Mouse (Mus musculus) intestine, embryonic 15.5 days (tissue): ENCODE measurements around the gene Ccdc194. TPM values are rescaled to one million over a fixed set of nuclear protein-coding genes. Genes with fewer than 3 reads are reported as not detected.

Source experiments
- ATAC-seq: fragments of 200-750 bp; cut with Nextera tagmentation; 2 replicates; pipeline ENCODE4 v1.8.0; 2017; ENCODE audit warnings: moderate TSS enrichment, moderate library complexity
- H3K27ac ChIP-seq: fragments of 300-500 bp; sonication (generic); 2 replicates; pipeline ENCODE4 v1.5.1; 2015; ENCODE audit warnings: mild to moderate bottlenecking, inconsistent platforms
- H3K27me3 ChIP-seq: fragments of 300-500 bp; sonication (generic); replicated peaks from 2 replicates; pipeline ENCODE4 v1.6.1; 2015; ENCODE audit warnings: inconsistent platforms
- H3K36me3 ChIP-seq: fragments of 300-500 bp; sonication (generic); 2 replicates; pipeline ENCODE4 v1.6.1; 2015; ENCODE audit warnings: inconsistent platforms
- H3K4me1 ChIP-seq: fragments of 300-500 bp; sonication (generic); replicated peaks from 2 replicates; pipeline ENCODE4 v1.6.1; 2015; ENCODE audit warnings: inconsistent platforms
- H3K4me2 ChIP-seq: fragments of 300-500 bp; sonication (generic); replicated peaks from 2 replicates; pipeline ENCODE4 v1.6.1; 2015; ENCODE audit warnings: mild to moderate bottlenecking, inconsistent platforms
- H3K4me3 ChIP-seq: fragments of 300-500 bp; sonication (generic); replicated peaks from 2 replicates; pipeline ENCODE4 v1.5.1; 2015; ENCODE audit warnings: inconsistent platforms
- H3K9ac ChIP-seq: fragments of 300-500 bp; sonication (generic); 2 replicates; pipeline ENCODE4 v1.6.1; 2015; ENCODE audit warnings: inconsistent platforms
- H3K9me3 ChIP-seq: fragments of 300-500 bp; sonication (generic); 2 replicates; pipeline ENCODE4 v1.6.1; 2016; ENCODE audit warnings: inconsistent platforms
- WGBS: fragments of 180-500 bp; shearing (Covaris S2); methylation state at CpG from one replicate; pipeline ENCODE4 v1.1.7; 2015; 5-methylcytosine and 5-hydroxymethylcytosine counted together
- polyA plus RNA-seq: library from polyadenylated mRNA; unstranded; fragments of >200 nt; fragmentation: Nextera tagmentation; extraction: Ambion mirVana; gene quantifications from 2 replicates; pipeline ENCODE4 v1.2.1, GENCODE M21; 2015

Ccdc194 gene
- 0.32 and 0.43 TPM in 2 replicates for polyA plus RNA-seq

GRCm38 (mm10) chr8:71525226-71526050, at the start of gene Ccdc194:
Gene Ccdc194 (minus strand): TSS chr8:71525711.
- WGBS: 12% methylated on average over 46 of the region's 46 CpGs
- Histone ChIP-seq H3K27ac (peak within 1 kb of the TSS; percentile 28; the same call in 1 of the 2 replicates), H3K36me3 (no peaks in the 10 kb centered on the region), H3K9ac (peak within 1 kb of the TSS; percentile 1; the same call in 1 of the 2 replicates), H3K4me3 (0 out of 2 replicates have a peak within 1 kb of the TSS, but pooled peaks have one; percentile 7), H3K27me3 (peaks cover 11% of the 10 kb centered on the region), H3K4me2 (peak within 1 kb of the TSS; percentile 37), H3K4me1 (peaks cover 13% of the 10 kb centered on the region), H3K9me3 (no peaks in the 10 kb centered on the region)
- no peak for ATAC-seq

- peaks cover 7% of the 10 kb centered on the region; the same call in 1 of the 2 replicates for H3K4me1 ChIP-seq
- H3K27ac ChIP-seq: no peak overlapping the region
- H3K36me3 ChIP-seq: no peaks in the 10 kb centered on the region
- 68% methylated on average over 1 of the region's 1 CpGs for WGBS
- H3K9me3 ChIP-seq: no peaks in the 10 kb centered on the region
- no peak overlapping the region for H3K4me2 ChIP-seq
- no peak for ATAC-seq
- H3K9ac ChIP-seq: no peak overlapping the region
- H3K4me3 ChIP-seq: no peak overlapping the region
- no peaks in the 10 kb centered on the region for H3K27me3 ChIP-seq
Observed at GRCm38 (mm10) chr8:71575020-71575419, 49.5 kb upstream of the Ccdc194 start.

GRCm38 (mm10) chr8:71574426-71574825, 48.9 kb upstream of the Ccdc194 start:
- Histone ChIP-seq H3K9ac (no peak overlapping the region), H3K9me3 (no peaks in the 10 kb centered on the region), H3K4me3 (no peak overlapping the region), H3K27me3 (no peaks in the 10 kb centered on the region), H3K36me3 (no peaks in the 10 kb centered on the region), H3K27ac (no peak overlapping the region), H3K4me2 (no peak overlapping the region), H3K4me1 (peaks cover 7% of the 10 kb centered on the region)
- 75% methylated on average over 7 of the region's 7 CpGs for WGBS
- ATAC-seq: no peak

- no peak overlapping the region for H3K4me3 ChIP-seq
- H3K4me2 ChIP-seq: no peak overlapping the region
- H3K27me3 ChIP-seq: no peaks in the 10 kb centered on the region
- peaks cover 18% of the 10 kb centered on the region for H3K4me1 ChIP-seq
- ATAC-seq: no peak
- H3K27ac ChIP-seq: peak overlapping the region; percentile 13; the same call in 1 of the 2 replicates
- H3K9me3 ChIP-seq: no peaks in the 10 kb centered on the region
- H3K36me3 ChIP-seq: no peaks in the 10 kb centered on the region
- 78% methylated on average over 9 of the region's 9 CpGs for WGBS
- 0 out of 2 replicates have a peak overlapping the region, but pooled peaks have one; percentile 13 for H3K9ac ChIP-seq
Observed at GRCm38 (mm10) chr8:71572847-71573633, 47.5 kb upstream of the Ccdc194 start.

- Histone ChIP-seq H3K27ac (no peak overlapping the region), H3K4me3 (no peak overlapping the region), H3K27me3 (no peaks in the 10 kb centered on the region), H3K4me1 (peaks cover 18% of the 10 kb centered on the region), H3K4me2 (no peak overlapping the region), H3K36me3 (no peaks in the 10 kb centered on the region), H3K9me3 (no peaks in the 10 kb centered on the region), H3K9ac (no peak overlapping the region)
- no peak for ATAC-seq
- WGBS: 96% methylated on average over 2 of the region's 2 CpGs
Observed at GRCm38 (mm10) chr8:71572077-71572476, 46.6 kb upstream of the Ccdc194 start.

GRCm38 (mm10) chr8:71570291-71570954, 44.9 kb upstream of the Ccdc194 start:
- Histone ChIP-seq H3K9ac (peak overlapping the region; percentile 54), H3K36me3 (no peaks in the 10 kb centered on the region), H3K27me3 (no peaks in the 10 kb centered on the region; the same call in 1 of the 2 replicates), H3K4me2 (peak overlapping the region; percentile 84), H3K27ac (peak overlapping the region; percentile 81), H3K9me3 (no peaks in the 10 kb centered on the region), H3K4me3 (peak overlapping the region; percentile 66), H3K4me1 (peaks cover 18% of the 10 kb centered on the region)
- peak; percentile 90 for ATAC-seq
- under 1% methylated on average over 41 of the region's 41 CpGs for WGBS

- 1% methylated on average over 51 of the region's 51 CpGs for WGBS
- Histone ChIP-seq H3K27me3 (no peaks in the 10 kb centered on the region; the same call in 1 of the 2 replicates), H3K4me1 (peaks cover 18% of the 10 kb centered on the region), H3K9me3 (no peaks in the 10 kb centered on the region), H3K36me3 (no peaks in the 10 kb centered on the region), H3K27ac (peak overlapping the region; percentile 81), H3K9ac (peak overlapping the region; percentile 54), H3K4me2 (peak overlapping the region; percentile 84), H3K4me3 (peak overlapping the region; percentile 66)
- ATAC-seq: peak; percentile 88
Observed at GRCm38 (mm10) chr8:71569366-71570290, 44.1 kb upstream of the Ccdc194 start.

GRCm38 (mm10) chr8:71568941-71569340, 43.4 kb upstream of the Ccdc194 start:
- peak overlapping the region; percentile 81; the same call in 1 of the 2 replicates for H3K27ac ChIP-seq

GRCm38 (mm10) chr8:71568387-71568937, 43.0 kb upstream of the Ccdc194 start, which contains the start of gene Slc27a1:
Gene Slc27a1 (plus strand): TSS chr8:71568882.
- 16% methylated on average over 13 of the region's 13 CpGs for WGBS

More at GRCm38 (mm10) chr8:71568941-71569340, 43.4 kb upstream of the Ccdc194 start:
- H3K27me3 ChIP-seq: no peaks in the 10 kb centered on the region; the same call in 1 of the 2 replicates
- peaks cover 18% of the 10 kb centered on the region for H3K4me1 ChIP-seq
- peak overlapping the region; percentile 66 for H3K4me3 ChIP-seq
- peak overlapping the region; percentile 84 for H3K4me2 ChIP-seq
- no peaks in the 10 kb centered on the region for H3K9me3 ChIP-seq
- no peaks in the 10 kb centered on the region for H3K36me3 ChIP-seq
- ATAC-seq: no peak
- WGBS: 23% methylated on average over 6 of the region's 6 CpGs
- H3K9ac ChIP-seq: peak overlapping the region; percentile 54; the same call in 1 of the 2 replicates

GRCm38 (mm10) chr8:71567587-71567986, 42.1 kb upstream of the Ccdc194 start:
- H3K27ac ChIP-seq: no peak overlapping the region
- no peaks in the 10 kb centered on the region for H3K36me3 ChIP-seq
- H3K4me3 ChIP-seq: no peak overlapping the region
- ATAC-seq: no peak
- peaks cover 2% of the 10 kb centered on the region; the same call in 1 of the 2 replicates for H3K27me3 ChIP-seq
- no peaks in the 10 kb centered on the region for H3K9me3 ChIP-seq
- no peak overlapping the region for H3K4me2 ChIP-seq
- no peak overlapping the region for H3K9ac ChIP-seq
- 72% methylated on average over 7 of the region's 7 CpGs for WGBS
- H3K4me1 ChIP-seq: peaks cover 23% of the 10 kb centered on the region

More at GRCm38 (mm10) chr8:71568387-71568937, 43.0 kb upstream of the Ccdc194 start, which contains the start of gene Slc27a1:
- H3K9ac ChIP-seq: peak within 1 kb of the TSS; percentile 54
- H3K4me1 ChIP-seq: peaks cover 18% of the 10 kb centered on the region
- peak within 1 kb of the TSS; percentile 84 for H3K4me2 ChIP-seq
- H3K4me3 ChIP-seq: peak within 1 kb of the TSS; percentile 66
- no peaks in the 10 kb centered on the region; the same call in 1 of the 2 replicates for H3K27me3 ChIP-seq
- no peaks in the 10 kb centered on the region for H3K9me3 ChIP-seq
- no peaks in the 10 kb centered on the region for H3K36me3 ChIP-seq
- ATAC-seq: no peak
- peak within 1 kb of the TSS; percentile 81 for H3K27ac ChIP-seq
